Mouse (Mus musculus): ENCODE results near the gene Zfp217.

DNA sequence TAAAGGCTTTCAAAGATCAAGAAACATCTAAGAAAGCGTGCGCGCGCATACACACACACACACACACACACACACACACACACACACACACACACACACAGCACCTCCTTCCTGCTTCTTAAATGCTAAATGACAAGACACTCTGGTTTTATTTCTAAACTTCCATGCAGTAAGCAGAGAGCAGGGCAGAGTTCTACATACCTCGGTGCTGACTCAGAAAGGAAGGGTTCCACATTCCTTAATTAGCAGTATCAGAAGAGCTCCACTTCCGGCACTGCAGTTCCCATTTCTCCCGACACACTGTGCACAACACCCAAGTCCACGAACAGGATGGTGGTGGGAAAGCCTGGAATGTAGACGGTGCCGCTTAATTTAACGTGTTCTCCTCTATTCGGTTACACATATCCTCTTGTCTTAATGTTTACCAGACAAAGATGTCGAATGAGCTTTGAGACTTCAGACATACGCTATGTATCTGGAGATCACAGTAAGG lies at the start of gene Zfp217:
- TF ChIP-seq GATA1 (IDR thresholded peaks at IDR 0.05; ENCODE audit: low read length): no peak
- TF ChIP-seq TAL1 (IDR thresholded peaks at IDR 0.05; ENCODE audit: low read length): no peak

Data from erythroblast, embryonic 14.5 days (primary cell).